25 mouse cellular contexts compared by ENCODE assay signal in genomic region chr5:119215364-119215763, GRCm38 (mm10).
DNase-seq lines count a peak whose midpoint lies in the region; ATAC-seq and TF ChIP-seq lines count a peak whose summit lies in the region.
"Had no signal": no experiment of that assay in that cellular context is flagged by ENCODE, and none has a peak within 500 bp of the region (broad histone marks: within the 10 kb centered on the region; RNA-seq: fewer than 3 reads in every experiment).

No protein-coding gene starts in this region.

- no peak overlapping the region for H3K27ac ChIP-seq in embryonic facial prominence, embryonic 14.5 days (replicated peaks; ENCODE audit: low read depth, low read length)
- H3K27ac ChIP-seq in embryonic facial prominence, embryonic 10.5 days (replicated peaks), result no peak overlapping the region
- no peak overlapping the region for H3K27ac ChIP-seq in hindbrain, embryonic 13.5 days
- H3K27ac ChIP-seq in hindbrain, embryonic 14.5 days, result no peak overlapping the region
- H3K27ac ChIP-seq: embryonic facial prominence, embryonic 15.5 days; heart, adult 2 months; heart, embryonic 13.5 days; liver, embryonic 13.5 days; midbrain, embryonic 13.5 days; neural tube, embryonic 13.5 days had no signal

- peaks cover 4% of the 10 kb centered on the region for H3K4me1 ChIP-seq in embryonic facial prominence, embryonic 14.5 days (ENCODE audit: control insufficient read depth, insufficient read depth, low read length)
- H3K4me1 ChIP-seq in embryonic facial prominence, embryonic 10.5 days, result peaks cover 38% of the 10 kb centered on the region
- peaks cover 18% of the 10 kb centered on the region for H3K4me1 ChIP-seq in hindbrain, embryonic 13.5 days (replicated peaks)
- 0 out of 2 replicates have a peak, but pooled peaks cover 4% of the 10 kb centered on the region for H3K4me1 ChIP-seq in hindbrain, embryonic 14.5 days (replicated peaks; ENCODE audit: control insufficient read depth, insufficient read depth, low read length)
- H3K4me1 ChIP-seq: liver, embryonic 13.5 days; neural tube, embryonic 13.5 days had no signal

- TF ChIP-seq CTCF in brain, embryonic 14.5 days (IDR thresholded peaks at IDR 0.05; ENCODE audit: borderline replicate concordance, extremely low read depth, insufficient read depth, insufficient read length), result no peak

- no peak overlapping the region for H3K9ac ChIP-seq in embryonic facial prominence, embryonic 14.5 days (ENCODE audit: low read depth, low read length)
- H3K9ac ChIP-seq in hindbrain, embryonic 13.5 days, result no peak overlapping the region
- no peak overlapping the region for H3K9ac ChIP-seq in hindbrain, embryonic 14.5 days
- H3K9ac ChIP-seq: embryonic facial prominence, embryonic 15.5 days; heart, embryonic 13.5 days; liver, embryonic 13.5 days; midbrain, embryonic 13.5 days; neural tube, embryonic 13.5 days had no signal

- H3K27me3 ChIP-seq in embryonic facial prominence, embryonic 14.5 days (replicated peaks; ENCODE audit: control insufficient read depth, insufficient read depth, low read length), result no peaks in the 10 kb centered on the region
- peaks cover 25% of the 10 kb centered on the region for H3K27me3 ChIP-seq in embryonic facial prominence, embryonic 10.5 days (replicated peaks; ENCODE audit: low read depth, poor library complexity, severe bottlenecking)
- H3K27me3 ChIP-seq in hindbrain, embryonic 13.5 days, result no peaks in the 10 kb centered on the region
- H3K27me3 ChIP-seq in hindbrain, embryonic 14.5 days (ENCODE audit: control insufficient read depth, insufficient read depth, low read length), result no peaks in the 10 kb centered on the region
- H3K27me3 ChIP-seq: liver, embryonic 13.5 days; midbrain, embryonic 13.5 days; neural tube, embryonic 13.5 days had no signal

- DNase-seq in embryonic facial prominence, embryonic 14.5 days (ENCODE audit: low spot score), result peak; percentile 48
- DNase-seq in embryonic facial prominence, embryonic 10.5 days (ENCODE audit: low spot score), result no peak
- DNase-seq in hindbrain, embryonic 14.5 days (ENCODE audit: low spot score), result no peak
- peak; percentile 72 for DNase-seq in brain, embryonic 14.5 days (ENCODE audit: low read depth)
- peak; percentile 52 for DNase-seq in retina, embryonic 14.5 days (ENCODE audit: low spot score)
- no peak for DNase-seq in urinary bladder, postnatal 14 days (ENCODE audit: low spot score)
- no peak for DNase-seq in B cell, adult 2 months
- DNase-seq: adrenal gland, postnatal 36 days; cerebellum, adult 18-20 months; cerebellum, postnatal 36 days; embryo, embryonic 11 days; gastrocnemius, postnatal 25 days; heart, adult 2 months; heart, postnatal 14 days; kidney, adult 11 months; liver, embryonic 13.5 days; lung, adult 2 months; lung, postnatal 14 days had no signal

- no peak overlapping the region for H3K4me3 ChIP-seq in embryonic facial prominence, embryonic 14.5 days (ENCODE audit: low read depth, low read length)
- H3K4me3 ChIP-seq in embryonic facial prominence, embryonic 10.5 days, result no peak overlapping the region
- no peak overlapping the region for H3K4me3 ChIP-seq in hindbrain, embryonic 13.5 days
- no peak overlapping the region for H3K4me3 ChIP-seq in hindbrain, embryonic 14.5 days (replicated peaks; ENCODE audit: low read length)
- H3K4me3 ChIP-seq: embryonic facial prominence, embryonic 15.5 days; heart, adult 2 months; heart, embryonic 13.5 days; liver, embryonic 13.5 days; midbrain, embryonic 13.5 days; myocyte; neural tube, embryonic 13.5 days had no signal

- H3K36me3 ChIP-seq in embryonic facial prominence, embryonic 14.5 days (ENCODE audit: control insufficient read depth, insufficient read depth, low read length), result no peaks in the 10 kb centered on the region
- H3K36me3 ChIP-seq in embryonic facial prominence, embryonic 10.5 days (replicated peaks), result no peaks in the 10 kb centered on the region
- no peaks in the 10 kb centered on the region for H3K36me3 ChIP-seq in hindbrain, embryonic 13.5 days
- H3K36me3 ChIP-seq in hindbrain, embryonic 14.5 days (replicated peaks; ENCODE audit: control insufficient read depth, insufficient read depth), result no peaks in the 10 kb centered on the region
- H3K36me3 ChIP-seq: embryonic facial prominence, embryonic 15.5 days; heart, embryonic 13.5 days; liver, embryonic 13.5 days; midbrain, embryonic 13.5 days; neural tube, embryonic 13.5 days had no signal

- no peak for ATAC-seq in embryonic facial prominence, embryonic 14.5 days (ENCODE audit: low read depth)
- 0 out of 2 replicates have a peak, but pooled peaks have one; percentile 28 for ATAC-seq in hindbrain, embryonic 13.5 days (ENCODE audit: low FRiP score)
- no peak for ATAC-seq in hindbrain, embryonic 14.5 days (ENCODE audit: low FRiP score)
- ATAC-seq: CD4-positive, CD25-positive, alpha-beta regulatory T cell, adult 4 months; midbrain, embryonic 13.5 days had no signal

- WGBS in embryonic facial prominence, embryonic 14.5 days, result 72% methylated on average over 10 of the region's 10 CpGs
- 81% methylated on average over 10 of the region's 10 CpGs for WGBS in embryonic facial prominence, embryonic 10.5 days
- 59% methylated on average over 10 of the region's 10 CpGs for WGBS in hindbrain, embryonic 13.5 days
- WGBS in hindbrain, embryonic 14.5 days, result 53% methylated on average over 10 of the region's 10 CpGs

- no peak for TF ChIP-seq POLR2A in brain, embryonic 14.5 days (IDR thresholded peaks at IDR 0.05; ENCODE audit: borderline replicate concordance, extremely low read depth, insufficient read depth, insufficient read length, poor library complexity, severe bottlenecking)

- no peak overlapping the region for H3K4me2 ChIP-seq in embryonic facial prominence, embryonic 14.5 days (ENCODE audit: low read depth, low read length)
- H3K4me2 ChIP-seq in hindbrain, embryonic 13.5 days, result no peak overlapping the region
- no peak overlapping the region for H3K4me2 ChIP-seq in hindbrain, embryonic 14.5 days (replicated peaks)
- H3K4me2 ChIP-seq: embryonic facial prominence, embryonic 15.5 days; heart, embryonic 13.5 days; liver, embryonic 13.5 days; midbrain, embryonic 13.5 days; neural tube, embryonic 13.5 days had no signal

- H3K9me3 ChIP-seq in embryonic facial prominence, embryonic 14.5 days (ENCODE audit: control insufficient read depth, low read length), result no peaks in the 10 kb centered on the region; the same call in 1 of the 2 replicates
- no peaks in the 10 kb centered on the region; the same call in 1 of the 2 replicates for H3K9me3 ChIP-seq in embryonic facial prominence, embryonic 10.5 days
- no peaks in the 10 kb centered on the region for H3K9me3 ChIP-seq in hindbrain, embryonic 13.5 days
- peaks cover 2% of the 10 kb centered on the region for H3K9me3 ChIP-seq in hindbrain, embryonic 14.5 days (ENCODE audit: control insufficient read depth, low read length)
- H3K9me3 ChIP-seq: embryonic facial prominence, embryonic 15.5 days; midbrain, embryonic 13.5 days; neural tube, embryonic 13.5 days had no signal

Comparison
In these comparisons a context has a peak if more than half of its experiments do, and no peak if none do; other contexts are left out.
1. DNase-seq: peak in embryonic facial prominence, embryonic 14.5 days (single experiment), brain, embryonic 14.5 days (single experiment) and retina, embryonic 14.5 days (single experiment); none in embryonic facial prominence, embryonic 10.5 days (single experiment), hindbrain, embryonic 14.5 days (single experiment), urinary bladder, postnatal 14 days (single experiment) and B cell, adult 2 months (0 of 2).